Mouse (Mus musculus): ENCODE data around the gene Zfp598. TPM values are rescaled to one million over a fixed set of nuclear protein-coding genes. Genes with fewer than 3 reads are reported as not detected.
A peak's percentile ranks its signal among the peaks of the same experiment; 100 is the strongest.

Zfp598 gene
- total RNA-seq, 2 experiments from 2014 or later: 18.0 to 21.0 TPM

DNA sequence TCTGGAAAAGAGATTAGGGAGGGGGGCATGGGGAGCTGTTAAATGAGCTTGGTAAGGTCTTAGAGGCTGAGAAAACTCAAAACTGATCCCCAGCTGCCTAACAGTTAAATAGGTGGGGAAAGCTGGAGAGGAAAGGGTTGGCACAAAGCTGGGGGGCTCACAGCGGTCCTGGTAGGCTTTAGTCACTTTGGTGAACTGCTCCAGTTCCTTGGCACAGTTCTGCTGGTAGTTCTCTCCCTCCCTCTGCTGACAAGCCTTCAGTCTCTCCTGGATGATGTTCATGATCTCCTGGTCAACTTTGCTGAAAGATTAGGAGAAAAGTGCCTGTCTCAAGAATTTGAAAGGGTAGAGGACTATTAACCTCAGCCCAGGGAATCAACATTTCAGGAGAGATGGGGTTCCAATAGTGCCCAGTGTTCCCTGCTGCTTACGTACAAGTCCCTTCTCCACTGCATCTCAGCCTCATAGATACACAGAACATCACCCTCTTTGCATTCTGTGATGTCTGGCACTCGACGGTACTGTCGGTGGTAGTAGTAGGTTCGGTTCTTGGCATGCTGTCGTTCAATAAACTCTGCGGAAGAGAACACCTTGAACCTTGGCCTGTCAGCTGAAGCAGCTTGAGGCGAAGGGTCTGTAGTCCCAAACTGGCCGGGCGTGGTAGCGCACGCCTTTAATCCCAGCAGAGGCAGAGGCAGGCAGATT lies 52.9 kb downstream of the Zfp598 start:
- DNase-seq: no peak

DNA sequence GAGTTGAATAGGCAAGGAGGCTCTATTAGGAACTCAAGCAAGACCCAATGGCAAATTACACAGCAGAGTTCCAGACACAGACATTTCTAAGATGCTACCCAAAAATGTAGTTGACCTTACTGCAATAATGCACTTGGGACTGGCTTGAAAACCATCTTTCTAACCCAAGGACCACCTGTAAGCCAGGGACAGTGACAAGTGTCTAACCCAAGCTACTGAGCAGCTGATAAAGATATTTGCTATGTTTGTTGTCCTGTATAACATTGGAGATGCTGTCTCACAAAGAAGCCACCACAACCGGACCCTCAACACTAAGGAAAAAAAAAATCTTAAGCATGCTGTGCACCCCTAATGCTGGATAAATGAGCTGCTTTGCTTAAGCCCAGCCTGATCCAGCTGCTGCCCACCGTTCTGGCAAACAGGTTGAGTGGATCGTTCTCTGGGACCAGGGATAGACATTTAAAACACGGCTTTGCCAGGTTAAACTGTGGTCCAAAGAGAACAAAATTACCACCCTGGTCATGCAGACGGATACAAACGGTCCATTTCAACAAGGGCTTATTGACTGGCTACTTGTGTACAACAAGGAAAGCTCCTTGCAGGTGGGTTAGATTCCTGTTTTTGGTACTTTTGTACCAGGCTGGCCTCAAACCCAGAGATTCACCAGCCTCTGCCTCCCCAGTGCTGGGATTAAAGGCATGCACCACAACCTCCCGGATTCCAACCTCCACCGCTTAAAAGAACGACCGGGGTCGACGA lies 53.8 kb downstream of the Zfp598 start:
- DNase-seq: no peak

DNA sequence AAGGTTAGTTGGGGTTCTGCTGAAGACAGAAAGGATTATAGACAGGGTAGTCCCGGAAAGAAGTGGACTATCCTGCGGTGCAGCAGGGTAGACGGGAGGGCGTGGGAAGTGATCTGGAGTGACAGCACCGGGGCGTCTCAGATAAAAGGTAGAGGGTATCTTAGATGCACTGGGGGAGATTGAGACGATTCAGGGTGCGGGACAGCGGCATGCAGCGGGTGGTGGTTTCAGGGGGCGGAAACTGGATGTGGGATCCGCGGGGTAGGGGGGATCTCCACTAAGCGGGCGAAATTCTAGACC lies 54.3 kb downstream of the Zfp598 start:
- DNase-seq: no peak

DNA sequence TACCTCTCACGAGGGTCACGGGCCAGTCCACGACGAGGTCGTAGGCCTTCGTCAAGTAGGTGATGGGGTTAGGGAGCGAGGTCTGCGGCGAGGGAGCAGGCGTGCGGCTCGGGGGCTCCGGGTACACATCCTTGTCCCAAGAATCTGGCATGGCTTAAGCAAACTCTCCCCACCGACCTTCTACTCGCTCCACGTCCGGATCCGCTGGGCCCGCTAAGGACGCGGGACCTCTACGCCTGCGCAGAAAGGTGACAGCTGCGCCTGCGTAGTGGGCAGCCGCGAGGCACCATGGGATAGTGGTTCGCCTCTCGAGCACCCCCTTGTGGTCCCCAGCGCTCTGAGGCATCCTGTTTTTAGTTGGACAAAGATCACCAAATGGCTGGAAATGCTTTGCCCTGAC lies 54.7 kb downstream of the Zfp598 start, which contains the start of gene Ndufb10:
Ndufb10 (minus strand) TSS at position 295 of the 400 bp plus-strand sequence.
- DNase-seq: peak; percentile 100

DNA sequence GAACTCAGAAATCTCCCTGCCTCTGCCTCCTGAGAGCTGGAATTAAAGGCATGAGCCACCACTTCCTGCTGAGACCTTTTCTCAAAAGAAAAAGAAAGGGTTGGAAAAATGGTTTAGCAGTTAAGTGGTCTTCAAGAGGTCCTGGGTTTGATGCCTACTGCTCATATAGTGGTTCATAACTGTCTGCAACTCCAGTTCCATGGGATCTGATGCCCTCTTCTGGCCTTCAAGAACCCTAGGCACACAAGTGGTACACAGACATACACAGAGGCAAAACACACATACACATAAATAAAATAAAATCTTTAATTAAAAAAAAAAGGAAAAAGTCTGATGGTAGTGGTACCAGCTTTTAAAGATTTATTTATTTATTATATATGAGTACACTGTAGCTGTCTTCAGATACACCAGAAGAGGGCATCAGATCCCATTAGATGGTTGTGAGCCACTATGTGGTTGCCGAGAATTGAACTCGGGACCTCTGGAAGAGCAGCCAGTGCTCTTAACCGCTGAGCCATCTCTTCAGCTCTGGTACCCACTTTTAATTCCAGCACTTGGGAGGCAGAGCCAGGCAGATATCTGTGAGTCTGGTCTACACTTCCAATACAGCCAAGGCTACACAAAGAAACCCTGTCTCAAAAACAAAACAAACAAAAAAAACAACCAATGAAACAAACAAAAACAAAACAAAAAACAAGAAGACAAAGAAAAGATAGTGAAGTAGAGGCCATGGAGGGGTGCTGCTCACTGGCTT lies 56.3 kb downstream of the Zfp598 start:
- DNase-seq: no peak

DNA sequence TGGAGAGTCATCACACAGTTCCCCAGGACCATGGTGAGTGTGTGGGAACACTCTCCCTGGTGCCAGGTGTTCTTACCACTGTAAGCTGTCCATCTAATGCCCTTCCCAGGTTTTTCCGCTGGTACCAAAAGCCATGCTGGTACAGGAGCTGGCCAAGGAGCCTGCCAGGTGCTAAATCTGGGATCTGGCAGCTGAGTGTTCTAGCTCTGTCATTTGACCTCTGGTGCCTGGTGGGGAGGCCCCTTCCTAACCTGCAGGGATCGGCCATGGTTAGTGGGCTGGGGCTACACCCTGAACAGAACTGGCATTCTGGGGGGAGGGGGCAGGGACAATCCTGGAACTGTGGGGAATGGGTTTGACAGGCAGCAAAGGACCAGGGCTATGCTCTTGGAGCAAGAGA lies 58.1 kb downstream of the Zfp598 start, which contains the start of gene Rpl3l:
Rpl3l (plus strand) TSS at position 203 of the 400 bp plus-strand sequence.
- DNase-seq: peak; percentile 47

DNA sequence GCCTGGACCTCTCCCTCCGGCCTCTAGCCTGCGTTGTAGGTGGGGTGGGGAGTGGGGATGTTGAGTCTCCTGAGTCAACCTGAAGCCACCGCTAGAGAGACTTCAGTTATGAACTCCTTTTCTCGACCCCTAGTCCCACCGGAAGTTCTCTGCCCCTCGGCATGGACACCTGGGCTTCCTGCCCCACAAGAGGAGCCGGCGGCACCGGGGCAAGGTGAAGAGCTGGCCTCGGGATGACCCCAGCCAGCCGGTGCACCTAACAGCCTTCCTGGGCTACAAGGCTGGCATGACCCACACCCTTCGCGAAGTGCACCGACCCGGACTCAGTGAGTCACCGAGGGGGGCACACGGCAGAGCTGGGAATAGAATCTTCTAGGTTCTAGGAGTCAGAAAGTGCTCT lies 58.7 kb downstream of the Zfp598 start:
- DNase-seq: no peak

DNA sequence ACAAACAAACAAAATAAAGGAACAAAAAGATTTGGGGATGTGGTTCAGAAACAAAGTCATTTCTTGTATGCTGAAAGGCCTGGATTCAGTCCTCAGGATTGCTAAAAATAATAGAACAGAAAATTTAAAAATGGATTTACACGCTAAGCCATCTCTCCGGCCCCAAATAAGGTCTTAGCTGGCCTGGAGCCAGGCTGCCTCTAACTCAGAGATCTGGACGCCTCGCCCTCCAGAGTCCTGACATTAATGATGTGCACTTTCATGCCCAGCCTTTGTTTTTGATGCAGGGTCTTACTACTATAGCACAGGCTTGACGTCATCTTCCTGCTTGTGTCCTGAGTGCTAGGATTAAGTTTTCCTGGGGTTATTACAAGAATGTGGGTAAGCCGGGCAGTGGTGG lies 59.6 kb downstream of the Zfp598 start:
- peak; percentile 56 for DNase-seq

DNA sequence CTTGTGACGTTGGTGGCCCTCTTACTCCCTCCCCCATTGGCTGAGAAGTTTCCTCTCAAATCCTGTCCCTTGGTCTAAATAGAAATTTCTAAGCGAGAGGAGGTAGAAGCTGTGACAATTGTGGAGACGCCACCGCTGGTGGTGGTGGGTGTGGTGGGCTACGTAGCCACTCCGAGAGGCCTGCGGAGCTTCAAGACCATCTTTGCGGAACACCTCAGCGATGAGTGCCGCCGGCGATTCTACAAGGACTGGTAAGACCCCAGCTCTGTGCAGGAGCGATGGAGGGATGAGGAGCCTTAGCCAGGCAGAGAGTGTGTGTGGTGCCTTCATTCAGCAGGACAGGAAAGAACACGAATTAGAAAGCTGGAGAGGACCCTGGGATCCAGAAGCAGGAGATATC lies 61.3 kb downstream of the Zfp598 start:
- no peak for DNase-seq

Other genes with a start within 250 kb of the Zfp598 start
- gene Eci1, start 243.0 kb upstream of the Zfp598 start, total RNA-seq (2021): 100 to 1,000 TPM; 147 to 161 TPM
- gene Dnase1l2, start 226.6 kb upstream of the Zfp598 start, total RNA-seq (2021): 1 to 10 TPM in 1 of 2 experiments, under 1 TPM in 1; 0.63 to 1.7 TPM
- gene E4f1, start 199.4 kb upstream of the Zfp598 start, total RNA-seq (2021): 10 to 100 TPM; 10.8 to 17.3 TPM
- 10 to 100 TPM; 34.1 to 39.2 TPM for gene Pgp, start 199.3 kb upstream of the Zfp598 start, total RNA-seq (2021)
- gene Bricd5, start 195.8 kb upstream of the Zfp598 start, total RNA-seq (2021): under 1 TPM; 0.65 to 0.73 TPM
- 10 to 100 TPM; 10.8 to 12.1 TPM for gene Mlst8, start 190.6 kb upstream of the Zfp598 start, total RNA-seq (2021)
- under 1 TPM; 0.56 to 0.68 TPM for gene Caskin1, start 181.1 kb upstream of the Zfp598 start, total RNA-seq (2021)
- gene Traf7, start 141.7 kb upstream of the Zfp598 start, total RNA-seq (2021): 10 to 100 TPM; 47.2 to 60.9 TPM
- under 1 TPM; 0.18 to 0.47 TPM for gene Rab26, start 135.5 kb upstream of the Zfp598 start, total RNA-seq (2021)
- 10 to 100 TPM; 34.6 to 49.1 TPM for gene Pkd1, start 119.9 kb upstream of the Zfp598 start, total RNA-seq (2021)
- 10 to 100 TPM; 51.7 to 61.1 TPM for gene Tsc2, start 37.1 kb upstream of the Zfp598 start, total RNA-seq (2021)
- gene Nthl1, start 37.0 kb upstream of the Zfp598 start, total RNA-seq (2021): 1 to 10 TPM; 4.3 TPM
- 10 to 100 TPM; 30.1 to 33.4 TPM for gene Slc9a3r2, start 19.4 kb upstream of the Zfp598 start, total RNA-seq (2021)
- gene Npw, start 11.2 kb upstream of the Zfp598 start, total RNA-seq (2021): not detected
- gene Syngr3, start 20.3 kb downstream of the Zfp598 start, total RNA-seq (2021): under 1 TPM; 0.16 to 0.52 TPM
- 10 to 100 TPM; 22.2 to 24.6 TPM for gene Gfer, start 26.5 kb downstream of the Zfp598 start, total RNA-seq (2021)
- gene Noxo1, start 26.5 kb downstream of the Zfp598 start, total RNA-seq (2021): 1 to 10 TPM; 1.6 to 1.9 TPM
- 10 to 100 TPM; 16.7 to 19.4 TPM for gene Tbl3, start 38.0 kb downstream of the Zfp598 start, total RNA-seq (2021)
- gene Rnf151, start 48.4 kb downstream of the Zfp598 start, total RNA-seq (2021): not detected
- 100 to 1,000 TPM; 732 to 736 TPM for gene Rps2, start 48.4 kb downstream of the Zfp598 start, total RNA-seq (2021)
- gene Ndufb10, start 54.8 kb downstream of the Zfp598 start, total RNA-seq (2021): 100 to 1,000 TPM; 400 to 516 TPM
- gene Rpl3l, start 58.1 kb downstream of the Zfp598 start, total RNA-seq (2021): 100 to 1,000 TPM; 593 to 752 TPM
- 100 to 1,000 TPM; 127 to 132 TPM for gene Msrb1, start 67.0 kb downstream of the Zfp598 start, total RNA-seq (2021)
- under 1 TPM in 1 of 2 experiments, not detected in 1; 0.32 TPM for gene Hs3st6, start 83.3 kb downstream of the Zfp598 start, total RNA-seq (2021)
- not detected for gene Meiob, start 134.6 kb downstream of the Zfp598 start, total RNA-seq (2021)
- 10 to 100 TPM; 78.0 to 86.1 TPM for gene Hagh, start 170.5 kb downstream of the Zfp598 start, total RNA-seq (2021)
- gene Fahd1, start 180.7 kb downstream of the Zfp598 start, total RNA-seq (2021): 10 to 100 TPM; 30.7 to 33.6 TPM
- 1 to 10 TPM; 3.6 to 7.0 TPM for gene Igfals, start 196.3 kb downstream of the Zfp598 start, total RNA-seq (2021)
- gene Nubp2, start 216.7 kb downstream of the Zfp598 start, total RNA-seq (2021): 10 to 100 TPM; 15.0 to 18.5 TPM
- gene Spsb3, start 217.0 kb downstream of the Zfp598 start, total RNA-seq (2021): 10 to 100 TPM; 28.2 to 30.4 TPM
- gene Eme2, start 225.4 kb downstream of the Zfp598 start, total RNA-seq (2021): 10 to 100 TPM; 12.0 to 20.8 TPM
- gene Mrps34, start 225.4 kb downstream of the Zfp598 start, total RNA-seq (2021): 100 to 1,000 TPM; 108 to 121 TPM
- gene Nme3, start 226.8 kb downstream of the Zfp598 start, total RNA-seq (2021): 10 to 100 TPM; 13.5 to 14.7 TPM

All from gastrocnemius, postnatal 10 days (tissue).